Mouse (Mus musculus) megakaryocyte, embryonic 14.5 days (primary cell): ENCODE results near the gene Pak4. TPM values are rescaled to one million over a fixed set of nuclear protein-coding genes. Genes with fewer than 3 reads are reported as not detected.
"Not testable (repeated sequence)": the region's sequence is repeated elsewhere in the genome, so short reads cannot be mapped to it uniquely, and the experiment has no call there.

ENCODE experiments used
- H3K27me3 ChIP-seq: replicated peaks from 2 replicates; pipeline ENCODE3; 2012; ENCODE audit warnings: inconsistent platforms
- H3K36me3 ChIP-seq: replicated peaks from 2 replicates; pipeline ENCODE3; 2012; ENCODE audit warnings: low read length, inconsistent platforms, mixed read lengths
- H3K4me1 ChIP-seq: 2 replicates; pipeline ENCODE4 v1.6.1; 2012; ENCODE audit warnings: inconsistent platforms
- H3K4me3 ChIP-seq: replicated peaks from 2 replicates; pipeline ENCODE3; 2012; ENCODE audit warnings: moderate library complexity, mild to moderate bottlenecking, inconsistent platforms
- H3K9me3 ChIP-seq: 2 replicates; pipeline ENCODE4 v1.6.1; 2012; ENCODE audit warnings: inconsistent platforms
- FLI1 ChIP-seq: IDR thresholded peaks from 2 replicates; pipeline ENCODE4 v1.6.1; 2012; ENCODE audit warnings: low read length, inconsistent platforms, mixed read lengths
- GATA1 ChIP-seq: IDR thresholded peaks from 3 replicates; pipeline ENCODE4 v1.6.1; 2012; ENCODE audit warnings: mixed read lengths, low read length, inconsistent platforms, borderline replicate concordance
- polyA plus RNA-seq: library from polyadenylated mRNA; stranded (reverse); fragments of >175 nt; gene quantifications from 2 replicates; pipeline ENCODE4 v1.2.3, GENCODE M21; 2012; ENCODE audit warnings: low replicate concordance; ENCODE audit not compliant: insufficient read depth

Pak4 gene
- polyA plus RNA-seq, 1 experiment, result 17.3 TPM

DNA sequence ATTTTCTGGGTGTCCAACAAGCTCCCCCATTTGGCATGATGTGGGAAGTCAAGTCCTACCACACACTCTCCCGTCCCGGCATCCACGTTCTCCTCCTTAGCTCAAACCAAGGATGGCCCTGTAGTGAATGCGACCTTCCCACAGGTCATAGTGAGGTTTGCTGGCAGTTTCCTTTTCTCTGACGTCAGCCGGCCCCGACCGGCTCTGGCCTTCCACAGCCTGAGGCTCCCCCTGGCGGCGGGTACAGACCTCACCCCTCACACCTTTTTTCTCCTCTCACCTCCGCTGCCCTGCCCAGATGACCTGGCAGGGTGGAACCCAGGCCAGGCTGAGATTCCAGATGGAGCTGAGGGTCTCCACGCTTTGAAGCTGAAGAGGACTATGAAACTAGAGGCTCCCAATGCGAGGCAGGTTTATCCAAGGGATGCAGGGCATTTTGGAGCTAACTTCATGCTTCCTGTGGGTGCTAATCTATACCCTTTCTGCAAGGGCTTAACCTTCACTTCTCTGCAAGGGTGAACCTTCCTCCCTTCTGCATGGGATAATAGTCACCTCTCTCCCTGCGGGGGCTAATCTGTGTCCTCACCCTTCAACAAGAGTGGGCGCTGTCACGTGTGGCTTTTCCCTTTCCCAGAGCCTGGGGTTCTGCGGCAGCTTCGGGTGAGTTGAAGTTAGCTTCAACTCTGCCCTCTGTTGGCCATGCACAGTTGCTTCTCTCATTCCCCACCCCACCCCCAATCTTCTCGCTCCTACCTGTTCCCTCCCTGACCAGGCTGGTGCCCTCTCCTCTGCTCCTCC, 69.9 kb downstream of the Pak4 start:
- Histone ChIP-seq H3K4me1 (peaks cover 19% of the 10 kb centered on the region), H3K4me3 (peak overlapping the region; percentile 86), H3K27me3 (peaks cover 5% of the 10 kb centered on the region), H3K9me3 (no peaks in the 10 kb centered on the region), H3K36me3 (no peaks in the 10 kb centered on the region)
- TF ChIP-seq FLI1 (no peak), GATA1 (no peak; the same call in 2 of the 3 replicates)

DNA sequence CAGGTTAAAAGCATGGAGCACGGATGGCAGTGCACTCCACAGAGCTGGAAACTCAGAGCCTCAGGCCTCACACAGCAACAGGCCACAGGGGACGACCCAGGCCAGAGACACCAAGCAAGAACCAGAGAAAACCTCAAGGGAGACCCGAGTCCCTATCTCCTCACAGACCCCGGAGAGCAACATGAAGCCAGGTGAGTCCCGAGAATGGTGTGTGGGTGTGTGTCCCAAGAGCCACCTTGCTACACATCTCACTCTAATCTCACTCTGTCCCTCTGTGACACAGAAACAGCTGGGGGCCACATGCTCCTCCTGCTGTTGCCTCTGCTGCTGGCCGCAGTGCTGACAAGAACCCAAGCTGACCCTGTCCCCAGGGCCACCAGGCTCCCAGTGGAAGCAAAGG, 75.4 kb downstream of the Pak4 start, which contains the start of gene Ifnl3:
Ifnl3 (plus strand) TSS at position 301 of the 400 bp plus-strand sequence.
- H3K9me3 ChIP-seq, H3K4me3 ChIP-seq, H3K36me3 ChIP-seq, H3K27me3 ChIP-seq, H3K4me1 ChIP-seq: not testable (repeated sequence)

DNA sequence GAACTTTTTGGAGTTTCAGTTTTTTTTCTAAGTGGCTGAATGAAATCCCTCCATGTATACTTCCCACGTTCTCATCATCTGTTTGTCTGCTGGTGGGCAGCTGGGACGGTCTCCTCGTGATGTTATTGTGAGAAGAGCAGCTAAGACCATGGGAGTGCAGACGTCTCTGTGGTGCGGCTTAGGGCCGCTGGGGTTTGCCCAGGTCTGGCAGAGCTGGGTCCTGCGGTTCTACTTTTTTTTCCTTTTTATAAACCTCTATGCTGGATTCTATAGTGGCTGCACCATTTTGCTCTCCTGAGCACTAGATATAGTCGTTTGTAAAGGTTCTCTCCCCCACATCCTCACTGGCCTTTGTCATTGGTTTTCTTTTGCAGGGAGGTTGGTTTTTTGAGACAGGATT, 86.5 kb downstream of the Pak4 start:
- no peaks in the 10 kb centered on the region for H3K36me3 ChIP-seq
- TF ChIP-seq GATA1 (no peak), FLI1 (no peak)
- no peaks in the 10 kb centered on the region for H3K4me1 ChIP-seq
- peaks cover 13% of the 10 kb centered on the region for H3K27me3 ChIP-seq
- no peak overlapping the region for H3K4me3 ChIP-seq
- H3K9me3 ChIP-seq, result no peaks in the 10 kb centered on the region

DNA sequence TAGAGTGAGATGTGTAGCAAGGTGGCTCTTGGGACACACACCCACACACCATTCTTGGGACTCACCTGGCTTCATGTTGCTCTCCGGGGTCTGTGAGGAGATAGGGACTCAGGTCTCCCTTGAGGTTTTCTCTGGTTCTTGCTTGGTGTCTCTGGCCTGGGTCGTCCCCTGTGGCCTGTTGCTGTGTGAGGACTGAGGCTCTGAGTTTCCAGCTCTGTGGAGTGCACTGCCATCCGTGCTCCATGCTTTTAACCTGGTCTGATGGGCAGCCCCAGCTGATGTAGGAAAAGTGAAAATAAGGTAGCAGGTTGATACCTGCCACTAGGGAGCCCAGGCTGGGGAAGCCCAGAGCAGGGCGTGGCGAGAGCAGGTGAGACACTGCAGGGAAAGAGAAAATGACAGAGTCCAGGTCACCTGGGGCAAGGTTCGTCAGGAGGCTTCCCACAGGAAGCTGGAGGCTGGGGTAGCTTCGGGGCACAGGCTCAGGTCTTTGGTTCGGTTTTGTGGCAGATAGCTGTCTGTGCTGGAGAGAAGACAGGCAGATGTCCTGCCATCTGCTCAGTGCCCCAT, 87.5 kb downstream of the Pak4 start, which contains the start of gene Ifnl2:
Ifnl2 (minus strand) TSS at position 51 of the 570 bp plus-strand sequence.
- H3K27me3 ChIP-seq, result peaks cover 13% of the 10 kb centered on the region
- H3K4me1 ChIP-seq, H3K4me3 ChIP-seq, H3K9me3 ChIP-seq, H3K36me3 ChIP-seq: not testable (repeated sequence)

DNA sequence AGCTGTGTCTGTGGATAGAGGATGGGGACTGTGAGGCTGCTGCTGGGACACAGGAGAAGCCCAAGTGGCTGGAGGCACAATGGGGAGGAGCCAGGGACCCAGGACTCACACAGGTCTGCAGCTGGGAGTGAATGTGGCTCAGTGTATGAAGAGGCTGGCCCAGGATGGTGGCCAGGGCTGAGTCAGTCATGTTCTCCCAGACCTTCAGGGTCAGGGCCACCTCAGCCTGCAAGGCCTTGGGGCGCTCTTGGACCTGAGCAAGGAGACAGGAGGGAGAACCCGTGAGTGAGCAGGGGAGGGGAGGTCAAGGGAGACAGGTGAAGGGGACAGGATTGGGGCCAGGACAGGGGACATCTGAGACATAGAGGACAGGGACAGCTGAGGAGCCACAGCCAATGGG, 88.9 kb downstream of the Pak4 start:
- H3K9me3 ChIP-seq, H3K4me1 ChIP-seq, H3K36me3 ChIP-seq, H3K4me3 ChIP-seq: not testable (repeated sequence)
- peaks cover 13% of the 10 kb centered on the region for H3K27me3 ChIP-seq

Other genes starting within 250 kb of the Pak4 start
- gene Rps16, start 247.5 kb downstream of the Pak4 start, polyA plus RNA-seq, result 495 and 2,789 TPM in 2 replicates
- gene Plekhg2, start 225.6 kb downstream of the Pak4 start, polyA plus RNA-seq, result 13.5 and 26.9 TPM in 2 replicates
- gene Zfp36, start 217.9 kb downstream of the Pak4 start, polyA plus RNA-seq, result 159 and 225 TPM in 2 replicates
- 15.2 and 24.0 TPM in 2 replicates for gene Med29, start 205.5 kb downstream of the Pak4 start, polyA plus RNA-seq
- 38.6 and 78.0 TPM in 2 replicates for gene Paf1, start 205.2 kb downstream of the Pak4 start, polyA plus RNA-seq
- 4.7 and 41.3 TPM in 2 replicates for gene Gmfg, start 160.7 kb downstream of the Pak4 start, polyA plus RNA-seq
- gene Lrfn1, start 146.2 kb downstream of the Pak4 start, polyA plus RNA-seq, result 3.4 and 4.0 TPM in 2 replicates
- gene Ifnl2, start 87.7 kb downstream of the Pak4 start, polyA plus RNA-seq, result not detected in 2 replicates
- gene Ifnl3, start 75.3 kb downstream of the Pak4 start, polyA plus RNA-seq, result not detected in 2 replicates
- gene Sycn, start 57.3 kb downstream of the Pak4 start, polyA plus RNA-seq, result not detected in 2 replicates
- gene Nccrp1, start 50.9 kb downstream of the Pak4 start, polyA plus RNA-seq, result 0.28 TPM in 1 of 2 replicates, not detected in the other
- 125 and 217 TPM in 2 replicates for gene Samd4b, start within 50 bp of the Pak4 start, polyA plus RNA-seq
- gene Acp7, start 33.1 kb upstream of the Pak4 start, polyA plus RNA-seq, result not detected in 2 replicates
- gene Fbxo27, start 94.7 kb upstream of the Pak4 start, polyA plus RNA-seq, result not detected in 2 replicates
- not detected in 2 replicates for gene Fbxo17, start 118.6 kb upstream of the Pak4 start, polyA plus RNA-seq
- gene Mrps12, start 143.6 kb upstream of the Pak4 start, polyA plus RNA-seq, result 283 and 464 TPM in 2 replicates
- 16.1 and 18.5 TPM in 2 replicates for gene Sars2, start 143.8 kb upstream of the Pak4 start, polyA plus RNA-seq
- gene Ccer2, start 158.0 kb upstream of the Pak4 start, polyA plus RNA-seq, result not detected in 2 replicates
- gene Sirt2, start 168.6 kb upstream of the Pak4 start, polyA plus RNA-seq, result 230 and 254 TPM in 2 replicates
- 239 and 363 TPM in 2 replicates for gene Nfkbib, start 169.3 kb upstream of the Pak4 start, polyA plus RNA-seq
- 30.8 and 66.7 TPM in 2 replicates for gene Rinl, start 190.8 kb upstream of the Pak4 start, polyA plus RNA-seq
- gene Hnrnpl, start 210.4 kb upstream of the Pak4 start, polyA plus RNA-seq, result 226 and 241 TPM in 2 replicates
- gene Ech1, start 227.0 kb upstream of the Pak4 start, polyA plus RNA-seq, result 12.0 and 64.8 TPM in 2 replicates
- 1.3 TPM in 1 of 2 replicates, not detected in the other for gene Lgals4, start 235.7 kb upstream of the Pak4 start, polyA plus RNA-seq